Mouse (Mus musculus): ENCODE data around the gene Wdr6. TPM values are rescaled to one million over a fixed set of nuclear protein-coding genes. Genes with fewer than 3 reads are reported as not detected.
A peak's percentile ranks its signal among the peaks of the same experiment; 100 is the strongest.

Wdr6 gene
- polyA plus RNA-seq, 1 experiment from 2014 or later, result 427 TPM

DNA sequence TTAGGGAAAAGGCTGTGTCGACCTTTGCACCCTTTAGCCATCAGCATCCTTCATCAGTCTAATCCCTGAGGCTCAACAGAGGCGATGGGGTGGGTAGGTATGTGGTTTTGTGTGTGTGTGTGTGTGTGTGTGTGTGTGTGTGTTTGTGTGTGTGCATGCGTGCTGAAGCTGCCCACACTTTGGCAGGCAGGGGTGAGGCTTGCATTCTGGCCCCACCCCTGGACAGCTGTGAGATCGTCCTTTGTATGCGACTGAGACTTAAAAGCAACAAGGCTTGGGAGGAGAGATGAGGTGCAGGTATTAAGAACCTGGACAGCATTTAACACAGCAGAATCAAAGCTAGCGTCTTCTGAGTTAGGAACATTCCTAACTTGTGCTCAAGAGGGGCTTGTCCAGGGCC is 1.5 kb downstream of the Wdr6 start:
- H3K36me3 ChIP-seq (ENCODE audit: control insufficient read depth, insufficient read depth, low read length), result peaks cover 27% of the 10 kb centered on the region
- H3K9ac ChIP-seq (ENCODE audit: low read depth, low read length), result peak overlapping the region; percentile 98
- peak overlapping the region; percentile 84 for H3K4me3 ChIP-seq (ENCODE audit: low read depth, low read length)
- no peaks in the 10 kb centered on the region for H3K9me3 ChIP-seq (replicated peaks; ENCODE audit: control insufficient read depth, low read length, poor library complexity, severe bottlenecking)
- WGBS, result 38% methylated on average over 6 of the region's 6 CpGs
- peak overlapping the region; percentile 87 for H3K4me2 ChIP-seq (ENCODE audit: low read length)
- H3K27ac ChIP-seq (ENCODE audit: low read length), result peak overlapping the region; percentile 33
- no peaks in the 10 kb centered on the region for H3K27me3 ChIP-seq (ENCODE audit: control insufficient read depth, insufficient read depth, low read depth, low read length)
- no peak for ATAC-seq
- H3K4me1 ChIP-seq (ENCODE audit: control insufficient read depth, insufficient read depth, low read length), result peaks cover 50% of the 10 kb centered on the region

DNA sequence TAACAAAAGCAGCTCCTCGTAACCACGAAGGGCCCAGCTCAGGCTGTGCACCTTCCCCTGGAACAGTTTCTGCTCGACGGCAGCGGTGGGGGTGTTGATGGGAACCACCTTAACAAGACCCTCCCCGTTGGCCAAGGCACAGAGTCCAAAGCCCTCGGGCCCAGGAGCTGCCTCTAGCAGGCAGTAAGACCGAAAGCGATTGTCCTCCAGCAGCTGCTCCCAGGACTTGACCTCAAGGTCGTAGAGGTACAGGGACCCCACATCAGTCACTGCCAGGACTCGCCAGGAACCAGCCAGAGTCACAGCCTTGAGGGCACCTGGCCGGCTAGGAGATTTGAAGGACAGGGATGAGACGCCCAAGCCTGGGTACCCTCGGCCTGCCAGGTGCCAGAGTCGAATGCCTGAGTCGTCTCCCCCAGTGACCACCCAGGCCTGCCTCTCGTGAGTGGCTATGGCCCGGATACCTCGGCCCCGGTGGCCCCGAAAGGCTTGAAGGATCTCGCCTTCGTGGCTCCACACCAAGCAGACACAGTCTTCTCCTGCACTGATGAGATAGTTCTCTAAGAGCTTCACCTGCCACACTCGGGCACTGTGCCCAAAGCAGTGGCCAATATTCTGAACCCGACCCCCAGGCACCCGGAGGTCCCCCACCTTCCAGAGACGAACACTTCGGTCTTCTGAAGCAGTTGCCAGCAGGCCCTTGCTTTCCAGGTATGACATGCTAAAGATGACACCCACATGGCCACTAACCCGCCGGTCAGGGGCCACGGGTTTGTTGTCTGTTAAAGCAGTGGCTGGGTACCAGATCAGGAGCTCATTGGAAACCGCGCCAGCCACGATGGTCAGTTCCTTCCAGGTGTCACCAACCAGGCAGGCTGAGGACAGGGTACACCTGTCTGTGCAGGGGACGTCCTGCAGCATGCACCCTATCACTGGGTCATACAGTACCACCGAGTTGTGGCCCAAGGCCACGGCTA is 2.9 kb downstream of the Wdr6 start:
- Histone ChIP-seq H3K9ac (ENCODE audit: low read depth, low read length) (no peak overlapping the region), H3K27me3 (ENCODE audit: control insufficient read depth, insufficient read depth, low read depth, low read length) (no peaks in the 10 kb centered on the region), H3K4me1 (ENCODE audit: control insufficient read depth, insufficient read depth, low read length) (peaks cover 53% of the 10 kb centered on the region), H3K4me3 (ENCODE audit: low read depth, low read length) (no peak overlapping the region), H3K9me3 (replicated peaks; ENCODE audit: control insufficient read depth, low read length, poor library complexity, severe bottlenecking) (no peaks in the 10 kb centered on the region), H3K4me2 (ENCODE audit: low read length) (peak overlapping the region; percentile 87), H3K27ac (ENCODE audit: low read length) (no peak overlapping the region), H3K36me3 (ENCODE audit: control insufficient read depth, insufficient read depth, low read length) (peaks cover 38% of the 10 kb centered on the region)
- 89% methylated on average over 37 of the region's 37 CpGs for WGBS
- no peak for ATAC-seq

GRCm38 (mm10) chr9:108574921-108575320 is 3.6 kb downstream of the Wdr6 start:
- H3K4me2 ChIP-seq (ENCODE audit: low read length), result peak overlapping the region; percentile 15; the same call in 1 of the 2 replicates
- no peak overlapping the region for H3K27ac ChIP-seq (ENCODE audit: low read length)
- peaks cover 60% of the 10 kb centered on the region for H3K4me1 ChIP-seq (ENCODE audit: control insufficient read depth, insufficient read depth, low read length)
- no peak overlapping the region for H3K9ac ChIP-seq (ENCODE audit: low read depth, low read length)
- H3K4me3 ChIP-seq (ENCODE audit: low read depth, low read length), result no peak overlapping the region
- peaks cover 39% of the 10 kb centered on the region for H3K36me3 ChIP-seq (ENCODE audit: control insufficient read depth, insufficient read depth, low read length)
- 85% methylated on average over 12 of the region's 12 CpGs for WGBS
- ATAC-seq, result no peak
- H3K27me3 ChIP-seq (ENCODE audit: control insufficient read depth, insufficient read depth, low read depth, low read length), result no peaks in the 10 kb centered on the region
- no peaks in the 10 kb centered on the region for H3K9me3 ChIP-seq (replicated peaks; ENCODE audit: control insufficient read depth, low read length, poor library complexity, severe bottlenecking)

DNA sequence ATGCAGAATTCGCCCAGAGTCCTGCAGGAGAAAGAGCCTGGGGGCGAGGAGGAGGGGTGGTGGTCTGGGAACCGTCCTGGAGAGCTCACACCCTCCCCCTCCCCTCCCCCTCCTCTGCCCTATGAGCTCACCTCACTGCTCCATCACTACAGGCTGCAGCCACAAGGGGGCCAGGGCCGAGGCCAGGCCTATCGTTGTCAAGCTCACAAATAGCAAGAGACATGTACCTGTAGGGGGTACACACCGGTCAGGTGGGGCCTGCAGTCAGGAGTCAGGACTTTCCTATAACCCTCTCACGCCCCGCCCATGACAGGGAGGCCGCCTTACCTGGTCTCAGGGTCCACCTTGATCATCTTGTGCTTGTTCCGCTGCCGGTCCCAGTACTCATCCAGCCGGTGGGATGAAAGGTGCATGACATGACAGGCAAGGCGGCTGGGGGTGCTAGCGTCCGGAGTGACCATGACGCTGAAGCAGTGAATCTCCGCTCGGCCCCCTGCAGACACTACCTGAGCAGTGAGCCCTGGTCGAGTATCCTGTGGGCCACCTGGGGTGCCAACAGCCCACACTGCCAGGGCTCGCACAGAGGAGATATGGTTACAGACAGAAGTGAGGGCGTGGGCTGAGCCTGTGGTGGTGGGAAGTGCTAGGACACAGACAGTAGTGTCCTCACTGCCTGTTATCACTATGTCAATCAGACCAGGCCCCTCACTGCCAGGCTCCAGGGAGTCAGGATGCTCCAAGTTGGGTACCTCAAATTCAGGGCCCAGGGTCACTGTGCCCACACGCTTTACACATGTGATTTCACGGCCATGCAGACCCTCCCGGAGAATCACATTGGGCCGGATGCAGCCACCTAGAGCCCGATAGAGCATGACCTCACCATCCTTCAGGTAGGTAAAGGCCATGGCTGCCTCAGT is 4.5 kb downstream of the Wdr6 start:
- H3K4me3 ChIP-seq (ENCODE audit: low read depth, low read length), result no peak overlapping the region
- H3K4me1 ChIP-seq (ENCODE audit: control insufficient read depth, insufficient read depth, low read length), result peaks cover 55% of the 10 kb centered on the region
- H3K4me2 ChIP-seq (ENCODE audit: low read length), result no peak overlapping the region
- WGBS, result 54% methylated on average over 26 of the region's 26 CpGs
- ATAC-seq, result no peak
- no peak overlapping the region for H3K27ac ChIP-seq (ENCODE audit: low read length)
- H3K27me3 ChIP-seq (ENCODE audit: control insufficient read depth, insufficient read depth, low read depth, low read length), result no peaks in the 10 kb centered on the region
- H3K9me3 ChIP-seq (replicated peaks; ENCODE audit: control insufficient read depth, low read length, poor library complexity, severe bottlenecking), result no peaks in the 10 kb centered on the region
- H3K9ac ChIP-seq (ENCODE audit: low read depth, low read length), result no peak overlapping the region
- peaks cover 39% of the 10 kb centered on the region for H3K36me3 ChIP-seq (ENCODE audit: control insufficient read depth, insufficient read depth, low read length)

DNA sequence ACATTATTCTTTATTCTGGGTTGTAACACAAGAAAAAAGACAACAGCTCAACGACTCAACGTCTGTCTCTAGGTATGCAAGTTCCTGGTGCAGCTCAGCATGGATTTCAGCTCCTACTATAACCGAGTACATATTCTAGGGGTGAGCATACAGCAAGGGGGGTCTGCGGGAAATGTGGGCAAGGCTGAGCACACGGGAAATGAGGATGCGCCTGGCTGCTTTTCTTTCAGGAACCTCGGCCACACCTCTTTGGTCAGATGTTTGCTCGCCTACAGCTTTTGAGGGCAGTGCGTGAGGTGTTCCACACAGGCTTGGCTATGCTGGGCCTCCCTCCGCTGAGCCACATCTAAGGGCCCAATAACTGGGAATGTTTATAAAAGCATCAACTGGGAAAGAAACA is 6.2 kb downstream of the Wdr6 start:
- Histone ChIP-seq H3K4me3 (ENCODE audit: low read depth, low read length) (no peak overlapping the region), H3K27ac (ENCODE audit: low read length) (no peak overlapping the region), H3K27me3 (ENCODE audit: control insufficient read depth, insufficient read depth, low read depth, low read length) (no peaks in the 10 kb centered on the region), H3K4me2 (ENCODE audit: low read length) (no peak overlapping the region), H3K9ac (ENCODE audit: low read depth, low read length) (no peak overlapping the region), H3K9me3 (replicated peaks; ENCODE audit: control insufficient read depth, low read length, poor library complexity, severe bottlenecking) (no peaks in the 10 kb centered on the region), H3K4me1 (ENCODE audit: control insufficient read depth, insufficient read depth, low read length) (peaks cover 58% of the 10 kb centered on the region), H3K36me3 (ENCODE audit: control insufficient read depth, insufficient read depth, low read length) (peaks cover 39% of the 10 kb centered on the region)
- WGBS, result 86% methylated on average over 10 of the region's 10 CpGs
- no peak for ATAC-seq

- peaks cover 39% of the 10 kb centered on the region for H3K36me3 ChIP-seq (ENCODE audit: control insufficient read depth, insufficient read depth, low read length)
These were observed 7.1 kb downstream of the Wdr6 start for GRCm38 (mm10) chr9:108571401-108571973.

DNA sequence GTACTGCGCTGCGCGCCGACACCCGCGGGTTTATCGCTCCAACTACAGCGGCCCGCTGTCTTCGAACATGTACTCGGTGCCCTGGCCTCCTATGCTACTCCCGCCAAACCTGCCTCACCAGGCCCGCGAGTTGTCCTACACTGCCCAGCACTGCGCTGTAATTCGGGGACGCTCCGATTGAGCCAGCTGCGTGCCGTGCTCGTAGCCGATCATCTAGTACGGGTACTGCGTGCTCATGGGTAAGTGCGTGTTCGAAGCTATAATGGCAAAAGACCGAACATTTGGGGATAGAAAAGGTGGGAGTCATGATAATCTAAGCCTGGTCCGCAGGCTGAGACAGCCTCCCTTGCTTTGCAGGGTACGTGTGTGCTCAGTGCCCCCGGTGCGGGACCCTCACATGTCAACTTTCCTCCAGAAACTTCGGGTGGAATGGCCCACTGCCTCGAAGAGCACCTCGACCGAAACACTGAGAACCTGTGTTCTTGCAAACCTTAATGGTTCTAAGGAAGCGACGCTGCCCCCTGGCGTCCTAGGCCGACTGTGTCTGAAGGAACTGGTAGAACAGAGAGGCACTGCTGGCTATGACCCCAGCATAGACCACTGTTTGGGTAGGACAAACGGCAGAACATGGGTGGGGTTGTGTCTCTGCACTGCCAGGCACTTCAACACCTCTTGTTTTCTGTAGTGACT is 8.2 kb downstream of the Wdr6 start:
- H3K4me3 ChIP-seq (ENCODE audit: low read depth, low read length), result peak overlapping the region; percentile 61
- H3K4me1 ChIP-seq (ENCODE audit: control insufficient read depth, insufficient read depth, low read length), result peaks cover 48% of the 10 kb centered on the region
- H3K9ac ChIP-seq (ENCODE audit: low read depth, low read length), result peak overlapping the region; percentile 67
- H3K4me2 ChIP-seq (ENCODE audit: low read length), result peak overlapping the region; percentile 94
- H3K36me3 ChIP-seq (ENCODE audit: control insufficient read depth, insufficient read depth, low read length), result peaks cover 36% of the 10 kb centered on the region
- WGBS, result 1% methylated on average over 40 of the region's 40 CpGs
- H3K9me3 ChIP-seq (replicated peaks; ENCODE audit: control insufficient read depth, low read length, poor library complexity, severe bottlenecking), result no peaks in the 10 kb centered on the region
- H3K27me3 ChIP-seq (ENCODE audit: control insufficient read depth, insufficient read depth, low read depth, low read length), result no peaks in the 10 kb centered on the region
- peak; percentile 6; the same call in 1 of the 2 replicates for ATAC-seq
- H3K27ac ChIP-seq (ENCODE audit: low read length), result peak overlapping the region; percentile 74

More at GRCm38 (mm10) chr9:108571401-108571973, 7.1 kb downstream of the Wdr6 start:
- 95% methylated on average over 16 of the region's 16 CpGs for WGBS
- Histone ChIP-seq H3K9me3 (replicated peaks; ENCODE audit: control insufficient read depth, low read length, poor library complexity, severe bottlenecking) (no peaks in the 10 kb centered on the region), H3K4me1 (ENCODE audit: control insufficient read depth, insufficient read depth, low read length) (peaks cover 50% of the 10 kb centered on the region), H3K4me3 (ENCODE audit: low read depth, low read length) (no peak overlapping the region), H3K27me3 (ENCODE audit: control insufficient read depth, insufficient read depth, low read depth, low read length) (no peaks in the 10 kb centered on the region), H3K27ac (ENCODE audit: low read length) (no peak overlapping the region), H3K4me2 (ENCODE audit: low read length) (no peak overlapping the region), H3K9ac (ENCODE audit: low read depth, low read length) (no peak overlapping the region)
- ATAC-seq, result no peak
